Mouse (Mus musculus) left cerebral cortex, adult 2 months (tissue): Measurements from ENCODE around the gene Hist2h2bb. TPM values are rescaled to one million over a fixed set of nuclear protein-coding genes. Genes with fewer than 3 reads are reported as not detected.

ENCODE experiments used
- DNase-seq, 2 experiments: peaks; one replicate each; pipeline ENCODE4 v3.0.0; 2021 to 2022; ENCODE audit warnings: low spot score in 2 of 2, mixed read lengths in 1 of 2; ENCODE audit errors: extremely low spot score in 1 of 2
- H3K27ac ChIP-seq: fragments of 200-600 bp; 2 replicates; pipeline ENCODE4 v1.8.1; 2022
- H3K4me3 ChIP-seq: fragments of 200-600 bp; 2 replicates; pipeline ENCODE4 v1.8.1; 2022
- CTCF ChIP-seq: fragments of 200-600 bp; IDR thresholded peaks from 2 replicates; pipeline ENCODE4 v1.8.1; 2022; ENCODE audit warnings: antibody characterized with exemption, mild to moderate bottlenecking, moderate library complexity
- intact Hi-C: fragments of 180-260 bp; cut with DNase I; formaldehyde crosslinking; loops from one replicate; pipeline ENCODE4 v1.15.1; 2025
- total RNA-seq, 2 experiments: library from RNA; stranded (reverse); gene quantifications; 2 replicates each; pipeline ENCODE4 v1.2.3; 2021

Gene Hist2h2bb
- total RNA-seq, 2 experiments from 2014 or later = 136 to 154 TPM

DNA sequence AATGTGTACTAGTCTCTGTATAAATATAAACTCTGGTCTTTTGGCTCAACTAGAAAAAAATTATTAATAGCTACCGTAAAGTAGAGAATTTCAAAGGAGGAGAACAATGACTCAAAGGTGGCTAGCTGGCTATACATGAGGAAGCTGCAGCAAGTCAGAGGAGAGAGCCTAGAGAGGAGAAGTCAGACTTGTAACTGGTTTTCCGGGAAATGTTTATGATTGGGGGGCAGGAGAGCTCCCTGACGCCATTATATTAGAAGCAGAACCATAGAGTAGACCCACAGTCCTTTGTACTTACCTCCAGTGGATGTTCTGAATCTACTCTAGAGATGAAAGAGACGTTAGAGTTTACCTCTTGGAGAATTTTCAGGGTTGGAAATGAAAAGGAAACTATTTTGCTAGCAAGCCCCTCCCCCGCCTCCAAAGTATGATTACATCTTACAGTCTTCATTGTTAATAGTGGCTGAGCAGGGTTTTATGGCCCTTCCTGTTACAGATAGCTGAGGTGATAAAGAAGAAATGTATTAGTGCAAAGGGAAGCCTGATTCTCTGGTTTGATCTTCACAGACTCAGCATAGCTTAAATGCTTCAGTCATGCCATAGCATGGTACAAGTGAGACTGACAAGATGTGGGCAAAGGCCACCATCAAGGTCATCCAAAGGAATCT, 13.5 kb upstream of the Hist2h2bb start:
- Histone ChIP-seq H3K4me3 (no peak overlapping the region), H3K27ac (no peak overlapping the region)
- TF ChIP-seq CTCF = no peak
- intact Hi-C loops = no loop called here
- no peak for DNase-seq

DNA sequence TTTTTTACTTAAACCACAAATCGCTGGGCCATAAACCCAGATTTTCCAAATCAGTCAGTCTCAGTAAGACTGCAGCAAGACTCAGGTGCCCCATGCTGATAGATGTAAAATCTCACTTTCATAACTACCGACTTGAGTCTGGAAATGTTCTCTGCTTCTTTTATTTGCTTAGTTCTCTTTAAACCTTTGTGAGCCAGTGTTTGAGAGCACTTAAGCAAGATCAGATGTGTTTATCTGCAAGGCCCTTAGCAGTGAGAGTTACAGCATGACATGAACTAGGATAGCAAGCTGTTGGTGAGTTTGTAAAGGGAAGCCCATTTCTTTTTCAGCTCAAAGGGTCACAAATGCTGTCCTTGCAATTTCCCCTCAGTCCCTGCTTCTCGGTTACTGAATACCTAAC, 12.4 kb upstream of the Hist2h2bb start:
- Histone ChIP-seq H3K27ac (no peak overlapping the region), H3K4me3 (no peak overlapping the region)
- DNase-seq = no peak
- intact Hi-C loops = no loop called here
- TF ChIP-seq CTCF = no peak

DNA sequence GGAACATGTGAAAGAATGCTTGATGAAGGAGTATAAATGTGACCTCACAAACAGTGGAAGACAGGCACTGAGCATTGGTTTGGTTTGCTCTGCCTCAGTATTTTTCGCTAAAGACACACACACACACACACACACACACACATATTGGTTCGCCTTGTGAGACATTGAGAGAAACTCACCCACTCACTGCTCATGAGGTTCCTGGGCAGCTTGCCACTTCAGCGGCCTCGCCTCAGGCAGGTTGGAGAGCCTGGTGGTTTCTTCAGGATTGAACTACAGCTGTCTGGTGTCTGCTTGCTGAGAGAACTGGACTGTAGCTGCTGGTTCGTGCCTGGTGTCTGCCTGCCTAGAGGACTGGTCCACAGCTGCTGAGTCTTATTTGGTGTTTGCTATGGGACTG, 9.3 kb upstream of the Hist2h2bb start:
- no peak overlapping the region for H3K27ac ChIP-seq

DNA sequence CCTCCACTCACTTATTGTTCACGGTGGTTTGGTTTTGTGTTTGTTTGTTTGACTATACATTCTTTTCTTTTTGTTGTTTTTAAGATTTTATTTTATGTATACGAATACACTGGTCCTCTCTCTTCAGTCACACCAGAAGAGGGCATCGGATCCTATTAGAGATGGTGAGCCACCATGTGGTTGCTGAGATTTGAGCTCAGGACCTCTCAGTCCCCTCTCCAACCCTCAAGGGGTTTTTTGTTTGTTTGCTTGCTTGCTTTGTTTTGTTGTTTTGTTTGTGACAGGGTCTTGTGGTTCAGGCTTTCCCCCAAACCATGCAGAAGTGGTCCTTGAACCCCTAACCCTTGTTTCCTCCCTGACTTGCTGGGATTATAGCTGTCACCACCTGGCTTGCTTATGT, 7.9 kb upstream of the Hist2h2bb start:
- intact Hi-C loops = loop anchor here (1.0 to 5.0 kb wide), 3 partner anchors 41 to 204 kb away; partner anchors contain the start of genes Hist2h2ac, Hist2h2be and Vps45
- TF ChIP-seq CTCF = peak; percentile 9; the same call in 1 of the 2 replicates
- DNase-seq = no peak
- Histone ChIP-seq H3K4me3 (peak overlapping the region; percentile 83), H3K27ac (peak overlapping the region; percentile 94)

More for the DNA sequence above, 9.3 kb upstream of the Hist2h2bb start:
- H3K4me3 ChIP-seq = no peak overlapping the region
- intact Hi-C loops = loop anchor here (5.0 kb wide), 1 partner anchor 203 kb away; the partner anchor contains the start of gene Vps45
- TF ChIP-seq CTCF = no peak
- no peak for DNase-seq

DNA sequence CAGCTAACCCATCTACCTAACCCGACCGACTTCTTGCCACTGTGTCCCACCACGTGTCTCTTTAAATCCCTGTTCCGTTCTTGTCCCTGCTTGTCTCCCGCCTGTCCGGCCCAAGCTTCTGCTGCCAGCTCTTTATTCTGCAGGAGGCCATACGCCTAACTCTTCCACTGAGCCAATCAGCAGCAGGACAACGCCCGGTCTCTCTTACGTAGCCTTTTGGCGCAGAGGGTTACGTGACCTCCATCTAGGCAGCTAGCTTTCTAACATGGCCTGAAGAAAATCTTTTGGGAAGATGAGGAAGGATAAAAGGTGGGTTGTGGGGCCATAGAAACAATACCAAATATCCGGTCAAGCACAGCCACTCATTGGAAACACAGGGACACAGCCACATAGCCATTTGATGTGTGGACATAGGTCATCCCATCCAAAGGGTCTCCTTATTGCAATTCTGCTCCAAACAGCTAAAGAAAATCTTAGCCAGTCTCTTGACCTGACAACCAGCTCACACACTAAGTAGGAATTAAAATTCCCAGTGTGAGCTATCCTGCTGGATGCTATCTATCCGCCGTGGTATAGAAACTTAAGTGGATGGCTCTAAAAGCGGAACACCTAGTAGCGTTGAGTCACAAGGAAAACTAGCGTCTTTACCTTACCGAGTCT, 7.2 kb upstream of the Hist2h2bb start:
- intact Hi-C loops = loop anchor here (1.0 to 5.0 kb wide), 3 partner anchors 42 to 205 kb away; partner anchors contain the start of genes Hist2h2ac, Hist2h2be and Vps45
- peak; percentile 72 to 76 for DNase-seq
- TF ChIP-seq CTCF = no peak
- peak overlapping the region; percentile 94 for H3K27ac ChIP-seq
- H3K4me3 ChIP-seq = peak overlapping the region; percentile 83

DNA sequence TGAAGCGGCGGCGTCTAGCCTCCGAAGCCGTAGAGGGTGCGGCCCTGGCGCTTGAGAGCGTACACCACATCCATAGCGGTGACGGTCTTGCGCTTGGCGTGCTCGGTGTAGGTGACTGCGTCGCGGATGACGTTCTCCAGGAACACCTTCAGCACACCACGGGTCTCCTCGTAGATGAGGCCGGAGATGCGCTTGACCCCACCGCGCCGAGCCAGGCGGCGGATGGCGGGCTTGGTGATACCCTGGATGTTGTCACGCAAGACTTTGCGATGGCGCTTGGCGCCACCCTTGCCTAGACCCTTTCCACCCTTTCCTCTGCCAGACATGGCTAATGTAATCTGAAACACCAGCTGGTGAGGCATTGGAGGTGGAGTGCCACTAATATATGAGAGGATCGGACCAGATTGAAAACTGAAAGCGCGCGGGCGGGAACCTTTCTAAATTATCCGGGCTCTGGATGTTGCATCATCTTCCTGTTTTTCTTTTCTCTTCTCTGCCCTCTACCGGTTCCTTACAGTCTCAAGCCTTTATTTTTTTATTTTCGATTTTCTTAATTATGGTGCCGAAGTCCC, 6.5 kb upstream of the Hist2h2bb start, which contains the start of gene Hist2h4:
TSS of gene Hist2h4 (minus strand) at position 333 of the 572 bp plus-strand sequence.
- intact Hi-C loops = loop anchor here (1.0 to 5.0 kb wide), 4 partner anchors 23 to 206 kb away; partner anchors contain the start of genes Hist2h2aa2, Hist2h2ac, Hist2h2be and Vps45
- H3K27ac ChIP-seq = peak within 1 kb of the TSS; percentile 94
- TF ChIP-seq CTCF = peak; percentile 75
- peak within 1 kb of the TSS; percentile 83 for H3K4me3 ChIP-seq
- DNase-seq = peak; percentile 95 to 96

DNA sequence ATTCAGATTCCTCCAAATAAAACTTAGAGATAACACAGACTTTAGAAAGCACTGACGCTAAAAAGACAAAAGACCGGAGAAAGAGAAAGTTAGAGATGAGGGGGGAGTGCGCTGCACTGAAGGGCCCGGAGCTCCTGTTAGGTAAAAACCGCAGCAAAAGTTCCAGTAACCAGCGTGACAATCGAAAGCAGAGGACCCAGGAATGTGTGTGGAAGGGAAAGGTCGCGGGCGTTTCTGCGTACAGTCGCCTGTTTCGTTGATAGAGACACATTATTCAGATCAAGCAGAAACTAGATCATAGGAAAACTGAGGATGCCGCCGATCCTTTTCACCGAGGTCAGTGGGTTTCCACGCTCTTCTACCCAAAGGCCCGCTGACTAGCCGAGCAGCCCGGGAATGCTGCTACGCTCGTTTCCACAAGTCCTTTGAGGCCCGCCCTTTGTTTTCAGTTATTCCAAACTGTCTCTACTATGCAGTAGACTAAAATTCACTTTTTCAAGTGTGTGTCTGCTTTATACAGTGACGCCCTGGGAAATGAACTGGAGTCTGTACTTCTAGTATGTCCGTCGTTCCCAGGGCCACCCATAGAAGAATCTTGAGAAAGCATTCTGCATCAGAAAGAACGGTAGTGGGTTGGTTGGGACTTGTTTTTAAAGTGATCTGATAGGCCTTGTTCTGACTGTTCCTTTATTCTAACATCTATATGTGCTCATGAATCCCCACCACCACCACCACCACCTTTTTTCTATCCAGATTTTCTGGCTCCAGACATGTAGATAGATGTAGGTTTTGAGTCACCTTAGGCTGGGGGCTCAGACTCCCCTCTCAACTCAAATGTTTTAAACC, 5.8 kb upstream of the Hist2h2bb start:
- peak; percentile 38 for DNase-seq
- Histone ChIP-seq H3K4me3 (peak overlapping the region; percentile 83), H3K27ac (peak overlapping the region; percentile 94)
- intact Hi-C loops = loop anchor here (1.0 to 5.0 kb wide), 3 partner anchors 23 to 206 kb away; partner anchors contain the start of genes Hist2h2aa2, Hist2h2ac, Hist2h2be and Vps45
- TF ChIP-seq CTCF = no peak

DNA sequence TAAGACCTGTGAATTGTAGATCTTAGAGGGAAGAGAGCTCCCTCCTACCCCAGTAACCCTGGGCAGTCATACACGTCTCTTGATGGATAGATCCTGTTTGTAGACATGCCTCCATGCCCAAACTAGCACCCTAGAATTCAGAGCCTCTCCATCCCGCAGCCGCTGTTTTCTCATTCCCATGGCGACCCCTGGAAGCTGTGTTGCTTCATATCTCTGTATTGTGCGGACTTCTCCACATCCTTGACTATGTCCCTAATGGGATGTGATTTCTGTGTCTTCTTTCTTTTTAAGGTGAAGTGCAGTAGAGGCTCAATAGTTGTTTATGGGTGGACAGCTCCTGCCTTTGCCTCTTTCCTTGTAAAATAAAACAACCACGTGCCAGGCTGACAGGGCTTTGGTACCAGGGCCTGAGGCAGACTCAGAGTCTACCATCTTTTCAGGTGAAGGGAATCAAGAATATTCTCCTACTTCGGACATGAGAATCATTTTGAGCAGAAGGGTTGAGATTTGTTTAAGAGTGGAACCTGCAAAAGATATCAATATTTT, 5.1 kb upstream of the Hist2h2bb start:
- no peak for TF ChIP-seq CTCF
- intact Hi-C loops = loop anchor here (5.0 kb wide), 1 partner anchor 207 kb away; the partner anchor contains the start of gene Vps45
- no peak overlapping the region; the same call in 1 of the 2 replicates for H3K4me3 ChIP-seq
- no peak for DNase-seq
- peak overlapping the region; percentile 94 for H3K27ac ChIP-seq

DNA sequence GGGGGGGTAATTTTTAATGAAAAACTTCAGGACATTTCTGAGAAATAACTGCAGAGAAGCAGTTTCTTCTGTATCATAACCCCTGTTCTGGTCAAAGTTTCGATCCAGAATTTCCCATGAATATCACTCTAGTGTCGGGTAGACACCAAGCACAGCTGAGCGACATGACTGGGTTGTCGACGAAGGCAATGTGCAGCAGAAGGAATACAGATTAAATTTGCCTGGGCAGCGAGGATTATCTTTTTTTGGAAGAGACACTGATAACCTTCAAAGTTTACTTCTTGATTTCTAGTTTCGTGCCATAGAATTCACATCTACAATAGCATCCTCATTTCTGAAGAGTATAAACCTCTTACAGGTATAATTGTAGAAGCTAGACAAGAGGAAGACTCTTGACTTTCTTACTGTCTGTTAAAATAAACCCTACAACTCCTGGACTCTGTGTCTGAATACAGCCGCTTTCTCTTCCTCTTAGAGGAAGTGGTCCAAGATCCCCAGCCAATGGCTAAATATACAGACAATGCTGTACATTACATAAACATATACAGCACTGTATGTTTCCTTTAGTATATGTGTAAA, 3.3 kb upstream of the Hist2h2bb start:
- Histone ChIP-seq H3K4me3 (no peak overlapping the region), H3K27ac (no peak overlapping the region)
- no peak for TF ChIP-seq CTCF
- DNase-seq = no peak
- intact Hi-C loops = no loop called here

DNA sequence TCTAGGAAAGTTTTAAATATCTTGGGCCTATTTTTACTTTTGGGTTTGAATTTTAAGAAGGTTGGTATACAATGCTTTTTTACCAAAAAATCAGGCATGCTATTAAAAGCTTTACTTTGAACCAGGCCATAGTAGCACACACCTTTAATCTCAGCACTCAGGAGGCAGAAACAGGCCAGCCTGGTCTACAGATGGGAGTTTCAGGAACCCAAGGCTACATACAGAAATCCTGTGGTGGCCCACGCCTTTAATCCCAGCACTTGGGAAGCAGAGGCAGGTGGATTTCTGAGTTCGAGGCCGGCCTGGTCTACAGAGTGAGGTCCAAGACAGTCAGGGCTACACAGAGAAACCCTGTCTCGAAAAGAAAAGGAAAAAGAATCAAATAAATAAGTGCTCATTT, 2.0 kb upstream of the Hist2h2bb start:
- intact Hi-C loops = no loop called here
- DNase-seq = no peak
- TF ChIP-seq CTCF = no peak
- Histone ChIP-seq H3K27ac (peak overlapping the region; percentile 89), H3K4me3 (peak overlapping the region; percentile 53; the same call in 1 of the 2 replicates)
